Mouse (Mus musculus) testis, adult 2 months (tissue): ENCODE measurements around the gene Tnik. TPM values are rescaled to one million over a fixed set of nuclear protein-coding genes. Genes with fewer than 3 reads are reported as not detected.

Experiments
- H3K27ac ChIP-seq: fragments of 200-500 bp; 2 replicates; pipeline ENCODE4 v1.5.1; 2012; ENCODE audit warnings: low read depth, low read length; ENCODE audit not compliant: control insufficient read depth, insufficient read depth
- H3K27me3 ChIP-seq: fragments of 200-500 bp; 2 replicates; pipeline ENCODE4 v1.6.1; 2012; ENCODE audit warnings: mild to moderate bottlenecking, low read length, moderate library complexity; ENCODE audit not compliant: control insufficient read depth, insufficient read depth
- H3K36me3 ChIP-seq: fragments of 200-500 bp; 2 replicates; pipeline ENCODE4 v1.6.1; 2012; ENCODE audit warnings: mild to moderate bottlenecking, low read length; ENCODE audit not compliant: control insufficient read depth, insufficient read depth
- H3K4me1 ChIP-seq: fragments of 200-500 bp; 2 replicates; pipeline ENCODE4 v1.6.1; 2012; ENCODE audit warnings: low read length; ENCODE audit not compliant: control insufficient read depth, insufficient read depth
- H3K4me3 ChIP-seq: fragments of 200-500 bp; 2 replicates; pipeline ENCODE4 v1.5.1; 2012; ENCODE audit warnings: low read depth, mild to moderate bottlenecking, low read length, moderate library complexity, mixed read lengths; ENCODE audit not compliant: control insufficient read depth
- CTCF ChIP-seq: fragments of 200-500 bp; IDR thresholded peaks from 2 replicates; pipeline ENCODE4 v1.5.1; 2012; ENCODE audit warnings: low read depth, mild to moderate bottlenecking, inconsistent platforms, low read length, moderate library complexity; ENCODE audit not compliant: control insufficient read depth, insufficient read depth, insufficient replicate concordance
- POLR2A ChIP-seq: fragments of 200-500 bp; IDR thresholded peaks from 2 replicates; pipeline ENCODE4 v1.6.1; 2012; ENCODE audit warnings: low read depth, mild to moderate bottlenecking, inconsistent platforms, low read length, moderate library complexity; ENCODE audit not compliant: control insufficient read depth
- polyA plus RNA-seq: library from polyadenylated mRNA; depleted of rRNA; stranded (reverse); fragments of >200 nt; gene quantifications from 2 replicates; pipeline ENCODE4 v1.2.3, GENCODE M21; 2012

Gene Tnik
- polyA plus RNA-seq, 1 experiment: 7.4 TPM

DNA sequence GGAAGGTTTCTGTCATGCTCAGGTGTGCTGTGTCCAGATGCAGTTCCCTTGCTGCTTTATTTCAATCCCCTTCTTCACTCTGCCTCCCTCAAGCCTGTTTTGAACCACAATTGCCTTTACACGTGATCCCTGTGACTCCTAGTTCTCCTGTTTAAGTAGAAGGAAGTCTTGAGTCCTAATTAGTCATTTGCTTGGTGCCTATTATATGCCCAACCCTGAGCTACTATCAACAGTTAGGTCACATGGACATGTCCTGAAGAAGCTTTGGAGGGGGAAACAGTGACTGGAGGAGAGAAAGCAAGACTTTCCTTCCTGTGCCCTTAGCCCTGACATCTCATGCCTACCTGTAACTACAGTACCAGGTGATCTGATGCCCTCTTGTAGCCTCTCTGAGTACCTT lies 210.4 kb downstream of the Tnik start:
- H3K36me3 ChIP-seq: no peaks in the 10 kb centered on the region
- H3K27ac ChIP-seq: no peak overlapping the region
- no peak overlapping the region for H3K4me3 ChIP-seq
- TF ChIP-seq CTCF (no peak), POLR2A (no peak)
- H3K4me1 ChIP-seq: no peaks in the 10 kb centered on the region
- H3K27me3 ChIP-seq: no peaks in the 10 kb centered on the region

DNA sequence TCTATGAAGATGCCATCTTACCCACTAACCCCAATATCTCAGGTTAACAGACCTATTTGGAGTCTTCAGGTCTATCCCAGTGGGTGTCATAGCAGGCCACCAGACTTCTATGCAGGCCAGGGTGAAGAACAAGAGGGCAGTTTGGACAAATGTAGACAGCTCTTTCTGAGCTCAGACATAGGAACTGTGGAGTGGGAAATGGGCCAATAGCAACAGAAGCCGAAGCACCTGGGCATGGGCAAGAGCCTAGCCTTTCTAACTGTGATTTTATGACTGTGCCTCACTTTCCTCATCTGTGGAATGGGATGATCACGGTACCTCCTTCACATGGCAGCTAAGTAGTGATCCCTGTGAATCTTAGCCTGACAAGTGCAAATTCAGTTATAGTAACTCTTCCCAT lies 214.4 kb downstream of the Tnik start:
- Histone ChIP-seq H3K36me3 (no peaks in the 10 kb centered on the region), H3K4me3 (no peak overlapping the region), H3K4me1 (no peaks in the 10 kb centered on the region), H3K27ac (no peak overlapping the region), H3K27me3 (no peaks in the 10 kb centered on the region)
- TF ChIP-seq CTCF: no peak
- no peak for TF ChIP-seq POLR2A

- TF ChIP-seq POLR2A (no peak), CTCF (no peak)
- Histone ChIP-seq H3K27ac (no peak overlapping the region), H3K27me3 (no peaks in the 10 kb centered on the region), H3K4me1 (no peaks in the 10 kb centered on the region), H3K36me3 (no peaks in the 10 kb centered on the region), H3K4me3 (no peak overlapping the region)
Observed at GRCm38 (mm10) chr3:28485716-28486115, 222.7 kb downstream of the Tnik start.

DNA sequence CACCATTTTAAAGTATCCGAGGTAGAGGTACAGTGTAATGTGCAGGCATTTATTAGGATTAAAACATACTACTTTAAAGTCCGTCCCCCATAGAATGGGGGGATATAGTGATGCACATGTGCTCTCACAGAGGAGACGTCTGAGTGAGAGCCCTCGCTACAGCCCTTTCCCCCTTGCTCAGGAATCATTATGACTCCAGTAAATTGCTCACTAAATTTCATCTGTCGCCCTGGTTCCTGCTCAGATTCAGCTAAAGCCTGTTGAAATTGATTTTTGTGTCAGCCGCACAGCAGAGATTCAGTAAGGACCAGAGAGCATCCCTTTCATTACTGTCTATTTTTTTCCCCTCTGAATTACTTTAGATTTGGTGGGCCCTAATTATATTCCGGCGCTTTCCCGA lies 224.4 kb downstream of the Tnik start:
- Histone ChIP-seq H3K4me1 (no peaks in the 10 kb centered on the region), H3K4me3 (no peak overlapping the region), H3K27me3 (no peaks in the 10 kb centered on the region), H3K27ac (no peak overlapping the region), H3K36me3 (no peaks in the 10 kb centered on the region)
- TF ChIP-seq POLR2A (no peak), CTCF (no peak)

DNA sequence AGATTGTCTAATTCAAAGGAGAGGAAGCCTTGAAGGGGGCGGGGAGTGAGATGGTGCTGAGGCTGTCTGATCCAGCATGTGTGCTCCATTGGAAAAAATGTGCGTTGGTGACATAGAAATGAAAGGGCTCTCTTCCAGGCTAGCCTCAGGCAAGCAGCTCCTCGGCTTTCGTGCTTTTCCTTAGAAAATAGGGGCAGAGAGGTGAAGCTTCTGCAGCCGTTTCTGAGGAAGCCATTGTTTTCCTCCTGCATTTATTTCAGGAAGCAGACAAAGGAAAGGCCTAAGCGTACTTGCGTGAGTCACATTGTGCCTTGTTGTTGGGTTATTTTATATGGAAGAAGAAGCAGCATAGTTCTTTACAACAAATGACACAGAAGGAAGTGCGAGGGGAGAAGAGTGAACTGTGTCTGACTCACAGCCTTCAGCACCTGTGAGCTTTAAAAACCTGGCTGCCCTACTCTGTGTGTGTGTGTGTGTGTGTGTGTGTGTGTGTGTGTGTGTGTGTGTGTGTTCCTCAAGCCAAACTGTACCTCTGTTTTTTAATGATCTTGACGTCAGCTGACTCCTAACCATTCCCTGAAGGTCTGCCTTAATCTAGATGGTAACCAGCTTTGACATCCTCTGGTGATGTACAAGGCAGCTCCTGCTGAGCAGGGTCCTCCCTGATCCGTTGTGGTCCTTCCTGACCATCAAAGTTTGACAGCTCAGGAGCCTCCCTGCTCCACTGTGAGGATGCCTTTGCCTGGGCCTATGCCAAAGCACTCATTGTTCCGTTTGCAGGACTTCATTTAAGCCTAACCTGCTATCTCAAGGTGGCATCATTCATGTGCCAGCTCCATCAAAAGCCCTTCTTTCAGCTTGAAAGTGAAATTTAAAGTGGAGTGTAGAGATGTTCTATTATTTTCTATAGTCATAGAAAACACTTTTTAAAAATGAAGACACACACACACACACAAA lies 228.3 kb downstream of the Tnik start:
- no peak overlapping the region for H3K27ac ChIP-seq
- no peak for TF ChIP-seq POLR2A
- H3K27me3 ChIP-seq: no peaks in the 10 kb centered on the region
- no peaks in the 10 kb centered on the region for H3K36me3 ChIP-seq
- no peak overlapping the region for H3K4me3 ChIP-seq
- no peaks in the 10 kb centered on the region for H3K4me1 ChIP-seq

GRCm38 (mm10) chr3:28496806-28497502 lies 233.9 kb downstream of the Tnik start:
- TF ChIP-seq POLR2A: no peak
- no peak for TF ChIP-seq CTCF
- Histone ChIP-seq H3K4me1 (no peaks in the 10 kb centered on the region), H3K27me3 (no peaks in the 10 kb centered on the region), H3K4me3 (no peak overlapping the region), H3K27ac (no peak overlapping the region), H3K36me3 (no peaks in the 10 kb centered on the region)

- Histone ChIP-seq H3K27me3 (no peaks in the 10 kb centered on the region), H3K4me3 (no peak overlapping the region), H3K27ac (no peak overlapping the region), H3K36me3 (no peaks in the 10 kb centered on the region), H3K4me1 (no peaks in the 10 kb centered on the region)
- no peak for TF ChIP-seq CTCF
- no peak for TF ChIP-seq POLR2A
Observed at GRCm38 (mm10) chr3:28497503-28497857, 234.5 kb downstream of the Tnik start.
